Mouse (Mus musculus): ENCODE data around the gene Slc38a1. TPM values are rescaled to one million over a fixed set of nuclear protein-coding genes. Genes with fewer than 3 reads are reported as not detected.

Gene Slc38a1
- polyA plus RNA-seq, 2 experiments: 50.4 to 57.7 TPM

- no peak overlapping the region for H3K4me3 ChIP-seq (replicated peaks; ENCODE audit: low read length)
- DNase-seq (ENCODE audit: low spot score) (no peak), ATAC-seq (ENCODE audit: low FRiP score, low read depth) (no peak)
- WGBS: 78% methylated on average over 10 of the region's 10 CpGs
- H3K27me3 ChIP-seq (ENCODE audit: control insufficient read depth, insufficient read depth, low read length): no peaks in the 10 kb centered on the region
- no peak overlapping the region for H3K9ac ChIP-seq (ENCODE audit: low read depth, low read length, severe bottlenecking)
- no peaks in the 10 kb centered on the region for H3K9me3 ChIP-seq (ENCODE audit: control insufficient read depth, low read length)
- no peak for TF ChIP-seq POLR2A (IDR thresholded peaks at IDR 0.05; ENCODE audit: borderline replicate concordance, extremely low read depth, insufficient read depth, insufficient read length)
- H3K27ac ChIP-seq (replicated peaks; ENCODE audit: low read depth, low read length): no peak overlapping the region
- H3K4me1 ChIP-seq (ENCODE audit: control insufficient read depth, insufficient read depth, low read length): no peaks in the 10 kb centered on the region
- H3K36me3 ChIP-seq (ENCODE audit: control insufficient read depth, insufficient read depth, low read length): no peaks in the 10 kb centered on the region
- H3K4me2 ChIP-seq (replicated peaks; ENCODE audit: low read depth, low read length, severe bottlenecking): no peak overlapping the region
Observed at GRCm38 (mm10) chr15:96652531-96652930, 9.8 kb upstream of the Slc38a1 start.

DNA sequence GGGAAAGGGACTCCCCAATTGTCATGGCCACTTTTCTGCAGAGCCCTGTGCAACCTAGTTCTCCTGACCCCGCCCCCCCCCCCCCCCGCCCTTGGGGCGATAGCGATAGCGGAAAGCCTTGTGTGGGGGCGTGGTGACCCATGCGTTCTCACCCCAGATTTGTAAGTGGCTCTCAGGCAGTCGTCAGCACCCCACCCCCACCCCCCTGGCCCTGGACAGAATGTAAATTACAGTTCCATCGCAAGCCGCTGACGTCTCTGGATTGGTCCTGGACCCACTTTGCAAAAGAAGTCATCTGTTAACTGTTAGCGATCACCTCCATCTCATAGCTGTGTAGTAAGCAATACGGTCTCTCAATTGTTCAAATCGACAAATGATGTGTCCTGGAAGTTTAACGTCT, 4.7 kb upstream of the Slc38a1 start:
- Histone ChIP-seq H3K27ac (replicated peaks; ENCODE audit: low read depth, low read length) (no peak overlapping the region), H3K36me3 (ENCODE audit: control insufficient read depth, insufficient read depth, low read length) (no peaks in the 10 kb centered on the region), H3K9ac (ENCODE audit: low read depth, low read length, severe bottlenecking) (no peak overlapping the region), H3K4me1 (ENCODE audit: control insufficient read depth, insufficient read depth, low read length) (peaks cover 3% of the 10 kb centered on the region), H3K27me3 (ENCODE audit: control insufficient read depth, insufficient read depth, low read length) (no peaks in the 10 kb centered on the region), H3K9me3 (ENCODE audit: control insufficient read depth, low read length) (no peaks in the 10 kb centered on the region), H3K4me2 (replicated peaks; ENCODE audit: low read depth, low read length, severe bottlenecking) (0 out of 2 replicates have a peak overlapping the region, but pooled peaks have one; percentile 16), H3K4me3 (replicated peaks; ENCODE audit: low read length) (no peak overlapping the region)
- 21% methylated on average over 14 of the region's 15 CpGs for WGBS
- no peak for TF ChIP-seq POLR2A (IDR thresholded peaks at IDR 0.05; ENCODE audit: borderline replicate concordance, extremely low read depth, insufficient read depth, insufficient read length)
- DNase-seq (ENCODE audit: low spot score) (no peak), ATAC-seq (ENCODE audit: low FRiP score, low read depth) (no peak)

GRCm38 (mm10) chr15:96641821-96642435, 785 bp downstream of the Slc38a1 start:
- Histone ChIP-seq H3K9me3 (ENCODE audit: control insufficient read depth, low read length) (no peaks in the 10 kb centered on the region), H3K4me3 (replicated peaks; ENCODE audit: low read length) (peak overlapping the region; percentile 71), H3K9ac (ENCODE audit: low read depth, low read length, severe bottlenecking) (peak overlapping the region; percentile 91), H3K36me3 (ENCODE audit: control insufficient read depth, insufficient read depth, low read length) (peaks cover 1% of the 10 kb centered on the region; the same call in 1 of the 2 replicates), H3K27me3 (ENCODE audit: control insufficient read depth, insufficient read depth, low read length) (no peaks in the 10 kb centered on the region), H3K27ac (replicated peaks; ENCODE audit: low read depth, low read length) (peak overlapping the region; percentile 97), H3K4me2 (replicated peaks; ENCODE audit: low read depth, low read length, severe bottlenecking) (peak overlapping the region; percentile 69), H3K4me1 (ENCODE audit: control insufficient read depth, insufficient read depth, low read length) (peaks cover 24% of the 10 kb centered on the region)
- no peak for TF ChIP-seq POLR2A (IDR thresholded peaks at IDR 0.05; ENCODE audit: borderline replicate concordance, extremely low read depth, insufficient read depth, insufficient read length)
- WGBS: 0% methylated on average over 31 of the region's 31 CpGs
- ATAC-seq (ENCODE audit: low FRiP score, low read depth): no peak
- DNase-seq (ENCODE audit: low spot score): peak; percentile 18

DNA sequence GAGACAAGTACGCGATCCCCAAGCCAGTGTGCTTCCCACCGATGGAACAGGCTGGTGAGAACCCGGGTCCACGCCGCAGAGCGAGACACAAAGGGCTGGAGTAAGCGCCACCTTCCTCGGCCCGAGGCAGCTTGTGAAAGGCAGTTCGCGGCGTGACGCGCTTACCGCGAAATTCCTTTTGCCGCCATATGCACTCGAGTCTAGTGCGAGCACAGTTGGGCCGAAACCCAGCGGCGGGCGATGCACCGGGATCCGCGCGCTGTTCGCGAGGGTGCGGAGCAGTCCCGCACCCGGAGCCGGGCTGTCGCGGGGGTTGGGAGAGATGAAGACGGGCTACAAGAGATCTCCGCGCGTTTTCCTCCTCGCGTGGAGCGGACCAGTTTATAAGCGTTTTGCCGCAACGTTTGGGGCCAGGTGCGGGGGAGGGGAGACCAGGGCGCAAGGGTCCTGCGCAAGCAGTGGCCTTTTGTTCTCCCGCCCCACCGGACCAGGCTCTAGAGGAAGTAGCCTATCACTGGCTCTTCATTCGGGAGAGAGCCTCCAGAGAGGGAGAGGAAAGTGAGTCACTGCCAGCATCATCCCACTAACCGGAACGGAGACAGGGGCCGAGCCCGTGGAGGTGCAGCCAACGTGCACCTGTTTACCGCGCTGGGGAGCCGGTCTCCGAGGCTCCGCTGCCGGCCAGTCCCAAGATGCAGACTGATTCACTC, 1.4 kb downstream of the Slc38a1 start:
- DNase-seq (ENCODE audit: low spot score): peak; percentile 60

GRCm38 (mm10) chr15:96640291-96640985, 2.3 kb downstream of the Slc38a1 start:
- peaks cover 26% of the 10 kb centered on the region for H3K4me1 ChIP-seq (ENCODE audit: control insufficient read depth, insufficient read depth, low read length)
- WGBS: 3% methylated on average over 16 of the region's 16 CpGs
- DNase-seq (ENCODE audit: low spot score) (peak; percentile 63), ATAC-seq (ENCODE audit: low FRiP score, low read depth) (no peak)
- H3K9ac ChIP-seq (ENCODE audit: low read depth, low read length, severe bottlenecking): peak overlapping the region; percentile 91
- peak overlapping the region; percentile 71 for H3K4me3 ChIP-seq (replicated peaks; ENCODE audit: low read length)
- peak overlapping the region; percentile 69 for H3K4me2 ChIP-seq (replicated peaks; ENCODE audit: low read depth, low read length, severe bottlenecking)
- H3K9me3 ChIP-seq (ENCODE audit: control insufficient read depth, low read length): no peaks in the 10 kb centered on the region
- no peak for TF ChIP-seq POLR2A (IDR thresholded peaks at IDR 0.05; ENCODE audit: borderline replicate concordance, extremely low read depth, insufficient read depth, insufficient read length)
- peaks cover 7% of the 10 kb centered on the region for H3K36me3 ChIP-seq (ENCODE audit: control insufficient read depth, insufficient read depth, low read length)
- H3K27me3 ChIP-seq (ENCODE audit: control insufficient read depth, insufficient read depth, low read length): no peaks in the 10 kb centered on the region
- peak overlapping the region; percentile 97 for H3K27ac ChIP-seq (replicated peaks; ENCODE audit: low read depth, low read length)

More for the DNA sequence above, 1.4 kb downstream of the Slc38a1 start:
- Histone ChIP-seq H3K27me3 (ENCODE audit: control insufficient read depth, insufficient read depth, low read length) (no peaks in the 10 kb centered on the region), H3K4me1 (ENCODE audit: control insufficient read depth, insufficient read depth, low read length) (peaks cover 24% of the 10 kb centered on the region), H3K4me2 (replicated peaks; ENCODE audit: low read depth, low read length, severe bottlenecking) (peak overlapping the region; percentile 69), H3K36me3 (ENCODE audit: control insufficient read depth, insufficient read depth, low read length) (peaks cover 2% of the 10 kb centered on the region; the same call in 1 of the 2 replicates), H3K27ac (replicated peaks; ENCODE audit: low read depth, low read length) (peak overlapping the region; percentile 97), H3K4me3 (replicated peaks; ENCODE audit: low read length) (peak overlapping the region; percentile 71), H3K9ac (ENCODE audit: low read depth, low read length, severe bottlenecking) (peak overlapping the region; percentile 91), H3K9me3 (ENCODE audit: control insufficient read depth, low read length) (no peaks in the 10 kb centered on the region)
- WGBS: under 1% methylated on average over 63 of the region's 63 CpGs
- ATAC-seq (ENCODE audit: low FRiP score, low read depth): peak; percentile 55
- peak; percentile 57; the same call in 1 of the 2 replicates for TF ChIP-seq POLR2A (IDR thresholded peaks at IDR 0.05; ENCODE audit: borderline replicate concordance, extremely low read depth, insufficient read depth, insufficient read length)
